Mouse (Mus musculus): ENCODE measurements around the gene Dync1i1.
A peak's percentile ranks its signal among the peaks of the same experiment; 100 is the strongest.

Gene Dync1i1

GRCm38 (mm10) chr6:5775461-5775860 lies 50.0 kb downstream of the Dync1i1 start:
- no peak for DNase-seq

- no peak for DNase-seq
Measured at GRCm38 (mm10) chr6:5781752-5782151, 56.3 kb downstream of the Dync1i1 start.

GRCm38 (mm10) chr6:5783830-5784229 lies 58.4 kb downstream of the Dync1i1 start:
- DNase-seq: no peak

GRCm38 (mm10) chr6:5790607-5791006 lies 65.2 kb downstream of the Dync1i1 start:
- DNase-seq: no peak

GRCm38 (mm10) chr6:5794106-5794753 lies 68.8 kb downstream of the Dync1i1 start:
- no peak for DNase-seq

GRCm38 (mm10) chr6:5795314-5795713 lies 69.9 kb downstream of the Dync1i1 start:
- DNase-seq: no peak

GRCm38 (mm10) chr6:5802124-5802839 lies 76.8 kb downstream of the Dync1i1 start:
- DNase-seq: peak in 1 of 2 experiments; percentile 7

- DNase-seq: peak; percentile 70 to 78
Measured at GRCm38 (mm10) chr6:5802840-5803491, 77.5 kb downstream of the Dync1i1 start.

- peak; percentile 18 to 46 for DNase-seq
Measured at GRCm38 (mm10) chr6:5808008-5808421, 82.6 kb downstream of the Dync1i1 start.

- DNase-seq: no peak
Measured at GRCm38 (mm10) chr6:5812076-5812475, 86.6 kb downstream of the Dync1i1 start.

- no peak for DNase-seq
Measured at GRCm38 (mm10) chr6:5819674-5820073, 94.2 kb downstream of the Dync1i1 start.

GRCm38 (mm10) chr6:5825461-5825860 lies 100.0 kb downstream of the Dync1i1 start:
- no peak for DNase-seq

- DNase-seq: no peak
Measured at GRCm38 (mm10) chr6:5827064-5827463, 101.6 kb downstream of the Dync1i1 start.

- no peak for DNase-seq
Measured at GRCm38 (mm10) chr6:5828409-5828974, 103.1 kb downstream of the Dync1i1 start.

GRCm38 (mm10) chr6:5829148-5829547 lies 103.7 kb downstream of the Dync1i1 start:
- DNase-seq: no peak

GRCm38 (mm10) chr6:5830717-5831116 lies 105.3 kb downstream of the Dync1i1 start:
- DNase-seq: no peak

GRCm38 (mm10) chr6:5831233-5831632 lies 105.8 kb downstream of the Dync1i1 start:
- no peak for DNase-seq

GRCm38 (mm10) chr6:5832838-5833237 lies 107.4 kb downstream of the Dync1i1 start:
- DNase-seq: no peak

- DNase-seq: no peak
Measured at GRCm38 (mm10) chr6:5842466-5842865, 117.0 kb downstream of the Dync1i1 start.

GRCm38 (mm10) chr6:5846154-5846553 lies 120.7 kb downstream of the Dync1i1 start:
- DNase-seq: no peak

- no peak for DNase-seq
Measured at GRCm38 (mm10) chr6:5854048-5854836, 128.8 kb downstream of the Dync1i1 start.

- DNase-seq: no peak
Measured at GRCm38 (mm10) chr6:5855526-5855925, 130.1 kb downstream of the Dync1i1 start.

GRCm38 (mm10) chr6:5858371-5858770 lies 132.9 kb downstream of the Dync1i1 start:
- DNase-seq: peak in 1 of 2 experiments; percentile 41
